Mouse (Mus musculus) adrenal gland, postnatal 25 days (tissue): ENCODE measurements around the gene Phgr1. TPM values are rescaled to one million over a fixed set of nuclear protein-coding genes. Genes with fewer than 3 reads are reported as not detected.

Experiments used
- DNase-seq: peaks from one replicate; pipeline ENCODE4 v3.0.0; 2021; ENCODE audit warnings: mixed read lengths
- total RNA-seq: library from RNA; stranded (reverse); gene quantifications from 2 replicates; pipeline ENCODE4 v1.2.3, GENCODE M21; 2021

The Phgr1 gene
- total RNA-seq, 1 experiment from 2014 or later = not detected

GRCm38 (mm10) chr2:118750476-118750875 lies 22.1 kb upstream of the Phgr1 start:
- DNase-seq = no peak

GRCm38 (mm10) chr2:118751896-118752791 lies 20.4 kb upstream of the Phgr1 start:
- no peak for DNase-seq

GRCm38 (mm10) chr2:118752792-118753108 lies 19.8 kb upstream of the Phgr1 start:
- DNase-seq = no peak

GRCm38 (mm10) chr2:118754143-118754542 lies 18.4 kb upstream of the Phgr1 start:
- DNase-seq = no peak

GRCm38 (mm10) chr2:118755407-118755806 lies 17.2 kb upstream of the Phgr1 start:
- no peak for DNase-seq

GRCm38 (mm10) chr2:118756103-118756502 lies 16.5 kb upstream of the Phgr1 start:
- no peak for DNase-seq

GRCm38 (mm10) chr2:118759828-118760227 lies 12.7 kb upstream of the Phgr1 start:
- no peak for DNase-seq

- DNase-seq = no peak
These were observed 12.1 kb upstream of the Phgr1 start for GRCm38 (mm10) chr2:118760311-118761025.

- no peak for DNase-seq
These were observed 11.2 kb upstream of the Phgr1 start for GRCm38 (mm10) chr2:118761358-118761757.

- peak; percentile 95 for DNase-seq
These were observed 10.4 kb upstream of the Phgr1 start, which contains the start of gene Ccdc9b for GRCm38 (mm10) chr2:118761906-118762783. Gene Ccdc9b (minus strand): TSS chr2:118762661.

GRCm38 (mm10) chr2:118762784-118763148 lies 9.8 kb upstream of the Phgr1 start:
- DNase-seq = no peak

GRCm38 (mm10) chr2:118763469-118763868 lies 9.1 kb upstream of the Phgr1 start:
- DNase-seq = no peak

- DNase-seq = no peak
These were observed 8.3 kb upstream of the Phgr1 start for GRCm38 (mm10) chr2:118764094-118764831.

GRCm38 (mm10) chr2:118764875-118765274 lies 7.7 kb upstream of the Phgr1 start:
- no peak for DNase-seq

GRCm38 (mm10) chr2:118766041-118767033 lies 6.2 kb upstream of the Phgr1 start:
- no peak for DNase-seq

GRCm38 (mm10) chr2:118774536-118774935 lies 2.0 kb downstream of the Phgr1 start:
- DNase-seq = no peak

GRCm38 (mm10) chr2:118775396-118775795 lies 2.8 kb downstream of the Phgr1 start:
- DNase-seq = no peak

- no peak for DNase-seq
These were observed 3.3 kb downstream of the Phgr1 start for GRCm38 (mm10) chr2:118775846-118776245.

- DNase-seq = no peak
These were observed 3.7 kb downstream of the Phgr1 start for GRCm38 (mm10) chr2:118776295-118776694.

- DNase-seq = no peak
These were observed 5.8 kb downstream of the Phgr1 start for GRCm38 (mm10) chr2:118778418-118778817.

GRCm38 (mm10) chr2:118779065-118779464 lies 6.5 kb downstream of the Phgr1 start:
- DNase-seq = no peak
